Mouse (Mus musculus) neural tube, embryonic 14.5 days (tissue): Measurements from ENCODE around the gene Txnrd1. TPM values are rescaled to one million over a fixed set of nuclear protein-coding genes. Genes with fewer than 3 reads are reported as not detected.

Experiments
- ATAC-seq: fragments of 200-750 bp; cut with Nextera tagmentation; 2 replicates; pipeline ENCODE4 v1.8.0; 2017; ENCODE audit warnings: low read depth, mild to moderate bottlenecking, moderate TSS enrichment, moderate library complexity
- H3K27ac ChIP-seq: fragments of 300-500 bp; sonication (generic); 2 replicates; pipeline ENCODE4 v1.5.1; 2014; ENCODE audit warnings: low read depth, mild to moderate bottlenecking, control low read depth, low read length, moderate library complexity, mixed read lengths
- H3K27me3 ChIP-seq: fragments of 300-500 bp; sonication (generic); 2 replicates; pipeline ENCODE4 v1.6.1; 2014; ENCODE audit warnings: low read length; ENCODE audit not compliant: control insufficient read depth, insufficient read depth
- H3K36me3 ChIP-seq: fragments of 300-500 bp; sonication (generic); 2 replicates; pipeline ENCODE4 v1.6.1; 2014; ENCODE audit warnings: low read length, mixed read lengths; ENCODE audit not compliant: control insufficient read depth, insufficient read depth
- H3K4me1 ChIP-seq: fragments of 300-500 bp; sonication (generic); 2 replicates; pipeline ENCODE4 v1.6.1; 2014; ENCODE audit warnings: low read length; ENCODE audit not compliant: control insufficient read depth, insufficient read depth
- H3K4me2 ChIP-seq: fragments of 300-500 bp; sonication (generic); 2 replicates; pipeline ENCODE4 v1.6.1; 2014; ENCODE audit warnings: mild to moderate bottlenecking, low read depth, low read length, control low read depth
- H3K4me3 ChIP-seq: fragments of 300-500 bp; sonication (generic); 2 replicates; pipeline ENCODE4 v1.5.1; 2014; ENCODE audit warnings: low read depth, low read length, control low read depth, mixed read lengths
- H3K9ac ChIP-seq: fragments of 300-500 bp; sonication (generic); replicated peaks from 2 replicates; pipeline ENCODE4 v1.6.1; 2014; ENCODE audit warnings: low read depth, mild to moderate bottlenecking, control low read depth, low read length, mixed read lengths
- H3K9me3 ChIP-seq: fragments of 300-500 bp; sonication (generic); 2 replicates; pipeline ENCODE4 v1.6.1; 2016; ENCODE audit warnings: low read length; ENCODE audit not compliant: control insufficient read depth
- WGBS: fragments of 180-500 bp; shearing (Covaris S2); extraction: QIAGEN DNeasy Blood & Tissue Kit; methylation state at CpG from one replicate; pipeline ENCODE4 v1.1.7; 2014; 5-methylcytosine and 5-hydroxymethylcytosine counted together
- polyA plus RNA-seq: library from polyadenylated mRNA; unstranded; fragments of >200 nt; fragmentation: Nextera tagmentation; extraction: Ambion mirVana; gene quantifications from 2 replicates; pipeline ENCODE4 v1.2.1, GENCODE M21; 2014

Txnrd1 gene
- polyA plus RNA-seq, 1 experiment from 2014 or later, result 110 TPM

- Histone ChIP-seq H3K9ac (no peak overlapping the region), H3K4me1 (no peaks in the 10 kb centered on the region), H3K27me3 (no peaks in the 10 kb centered on the region), H3K9me3 (no peaks in the 10 kb centered on the region), H3K27ac (no peak overlapping the region), H3K36me3 (no peaks in the 10 kb centered on the region), H3K4me3 (no peak overlapping the region), H3K4me2 (no peak overlapping the region)
- 37% methylated on average over 6 of the region's 6 CpGs for WGBS
- ATAC-seq, result peak; percentile 66; the same call in 1 of the 2 replicates
These were observed 7.2 kb upstream of the Txnrd1 start for GRCm38 (mm10) chr10:82826516-82826915.

- WGBS, result 90% methylated on average over 3 of the region's 3 CpGs
- ATAC-seq, result no peak
- Histone ChIP-seq H3K36me3 (no peaks in the 10 kb centered on the region), H3K27ac (no peak overlapping the region), H3K4me1 (no peaks in the 10 kb centered on the region), H3K4me2 (no peak overlapping the region), H3K4me3 (no peak overlapping the region), H3K9ac (no peak overlapping the region), H3K9me3 (no peaks in the 10 kb centered on the region), H3K27me3 (no peaks in the 10 kb centered on the region)
These were observed 2.1 kb downstream of the Txnrd1 start for GRCm38 (mm10) chr10:82835898-82836297.

GRCm38 (mm10) chr10:82838390-82838789 lies 4.6 kb downstream of the Txnrd1 start:
- Histone ChIP-seq H3K27me3 (no peaks in the 10 kb centered on the region), H3K9me3 (no peaks in the 10 kb centered on the region), H3K4me3 (no peak overlapping the region), H3K36me3 (no peaks in the 10 kb centered on the region), H3K4me2 (no peak overlapping the region), H3K27ac (no peak overlapping the region), H3K9ac (no peak overlapping the region), H3K4me1 (no peaks in the 10 kb centered on the region)
- 86% methylated on average over 7 of the region's 7 CpGs for WGBS
- ATAC-seq, result no peak

GRCm38 (mm10) chr10:82844090-82844489 lies 10.3 kb downstream of the Txnrd1 start:
- no peak overlapping the region for H3K9ac ChIP-seq
- H3K9me3 ChIP-seq, result no peaks in the 10 kb centered on the region
- WGBS, result 68% methylated on average over 6 of the region's 6 CpGs
- no peak for ATAC-seq
- H3K27ac ChIP-seq, result no peak overlapping the region
- no peaks in the 10 kb centered on the region for H3K27me3 ChIP-seq
- no peaks in the 10 kb centered on the region for H3K36me3 ChIP-seq
- H3K4me3 ChIP-seq, result no peak overlapping the region
- H3K4me1 ChIP-seq, result no peaks in the 10 kb centered on the region
- H3K4me2 ChIP-seq, result no peak overlapping the region

- Histone ChIP-seq H3K36me3 (no peaks in the 10 kb centered on the region), H3K4me1 (no peaks in the 10 kb centered on the region), H3K9me3 (no peaks in the 10 kb centered on the region), H3K9ac (no peak overlapping the region), H3K27ac (no peak overlapping the region), H3K4me3 (no peak overlapping the region), H3K4me2 (no peak overlapping the region), H3K27me3 (no peaks in the 10 kb centered on the region)
- WGBS, result 89% methylated on average over 8 of the region's 8 CpGs
- ATAC-seq, result no peak
These were observed 11.0 kb downstream of the Txnrd1 start for GRCm38 (mm10) chr10:82844731-82845130.

- ATAC-seq, result no peak
- 72% methylated on average over 9 of the region's 9 CpGs for WGBS
- Histone ChIP-seq H3K4me2 (no peak overlapping the region), H3K27me3 (no peaks in the 10 kb centered on the region), H3K9me3 (no peaks in the 10 kb centered on the region), H3K4me3 (no peak overlapping the region), H3K36me3 (no peaks in the 10 kb centered on the region), H3K9ac (no peak overlapping the region), H3K4me1 (no peaks in the 10 kb centered on the region), H3K27ac (no peak overlapping the region)
These were observed 14.2 kb downstream of the Txnrd1 start for GRCm38 (mm10) chr10:82847821-82848459.

GRCm38 (mm10) chr10:82849686-82850353 lies 16.1 kb downstream of the Txnrd1 start:
- WGBS, result 38% methylated on average over 16 of the region's 16 CpGs
- ATAC-seq, result no peak

GRCm38 (mm10) chr10:82850354-82850752 lies 16.6 kb downstream of the Txnrd1 start:
- WGBS, result 81% methylated on average over 5 of the region's 5 CpGs
- Histone ChIP-seq H3K9me3 (no peaks in the 10 kb centered on the region), H3K4me3 (no peak overlapping the region), H3K4me2 (no peak overlapping the region), H3K27ac (no peak overlapping the region), H3K9ac (no peak overlapping the region), H3K4me1 (no peaks in the 10 kb centered on the region), H3K36me3 (no peaks in the 10 kb centered on the region), H3K27me3 (no peaks in the 10 kb centered on the region)
- ATAC-seq, result no peak

More at GRCm38 (mm10) chr10:82849686-82850353, 16.1 kb downstream of the Txnrd1 start:
- no peaks in the 10 kb centered on the region for H3K36me3 ChIP-seq
- no peaks in the 10 kb centered on the region for H3K27me3 ChIP-seq
- H3K27ac ChIP-seq, result no peak overlapping the region
- no peaks in the 10 kb centered on the region for H3K9me3 ChIP-seq
- no peak overlapping the region for H3K4me2 ChIP-seq
- no peak overlapping the region for H3K9ac ChIP-seq
- no peaks in the 10 kb centered on the region for H3K4me1 ChIP-seq
- H3K4me3 ChIP-seq, result no peak overlapping the region

GRCm38 (mm10) chr10:82851751-82852150 lies 18.0 kb downstream of the Txnrd1 start:
- Histone ChIP-seq H3K27ac (no peak overlapping the region), H3K9ac (no peak overlapping the region), H3K9me3 (no peaks in the 10 kb centered on the region), H3K4me2 (no peak overlapping the region), H3K36me3 (no peaks in the 10 kb centered on the region), H3K4me1 (no peaks in the 10 kb centered on the region), H3K4me3 (no peak overlapping the region), H3K27me3 (no peaks in the 10 kb centered on the region)
- WGBS, result 90% methylated on average over 6 of the region's 6 CpGs
- ATAC-seq, result no peak
